Mouse (Mus musculus): ENCODE results near the gene Cenpc1. TPM values are rescaled to one million over a fixed set of nuclear protein-coding genes. Genes with fewer than 3 reads are reported as not detected.
A peak's percentile ranks its signal among the peaks of the same experiment; 100 is the strongest.

The Cenpc1 gene
- 47.6 and 60.3 TPM in 2 replicates for polyA plus RNA-seq (2014; fragmentation: Nextera tagmentation; extraction: Ambion mirVana)

DNA sequence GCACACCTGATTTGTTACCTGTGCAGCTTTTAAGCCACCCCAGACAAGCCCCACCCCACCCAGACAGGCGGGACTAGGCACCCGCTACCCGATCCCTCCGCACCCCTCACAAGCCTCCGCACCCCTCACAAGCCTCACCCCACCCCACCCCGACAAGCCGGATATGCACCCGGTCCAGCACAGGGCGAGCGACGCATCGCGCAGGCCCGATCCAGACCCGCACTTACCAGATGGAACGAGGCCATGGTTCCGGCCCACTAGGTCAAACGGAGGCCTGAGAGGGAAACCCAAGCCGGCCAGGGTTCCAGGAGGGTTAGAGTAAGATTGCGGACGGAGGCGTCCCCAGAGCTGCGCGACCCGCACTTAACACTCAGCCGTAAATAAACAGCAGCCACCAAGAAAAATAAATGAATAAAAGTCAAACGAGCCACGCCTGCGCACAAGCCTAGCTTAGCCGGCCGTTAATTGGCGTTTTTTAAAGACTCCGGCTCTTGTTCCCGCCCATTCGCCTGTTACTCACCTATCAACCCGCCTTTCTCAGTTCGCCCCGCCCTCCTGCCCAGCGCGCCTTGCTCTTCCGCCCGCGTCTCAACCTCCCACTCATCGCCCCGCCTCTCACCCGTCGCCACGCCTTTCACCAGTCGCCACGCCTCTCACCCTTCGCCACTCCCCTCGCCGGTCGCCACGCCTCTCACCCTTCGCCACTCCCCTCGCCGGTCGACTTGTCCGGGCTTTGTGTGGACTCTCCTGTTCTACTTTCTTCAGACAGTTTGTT, at the start of gene Cenpc1:
TSS of gene Cenpc1 (minus strand) at position 483 of the 775 bp plus-strand sequence.
- Histone ChIP-seq H3K9me3 (ENCODE audit: control insufficient read depth, low read length) (no peaks in the 10 kb centered on the region), H3K36me3 (ENCODE audit: control insufficient read depth, insufficient read depth, low read length) (no peaks in the 10 kb centered on the region), H3K4me3 (ENCODE audit: low read depth, low read length) (peak within 1 kb of the TSS; percentile 77), H3K9ac (ENCODE audit: low read length) (peak within 1 kb of the TSS; percentile 75), H3K4me2 (peak within 1 kb of the TSS; percentile 49), H3K27ac (ENCODE audit: low read depth, low read length) (peak within 1 kb of the TSS; percentile 65), H3K27me3 (ENCODE audit: control insufficient read depth, insufficient read depth, low read length) (no peaks in the 10 kb centered on the region), H3K4me1 (ENCODE audit: control insufficient read depth, insufficient read depth, low read length) (peaks cover 6% of the 10 kb centered on the region; the same call in 1 of the 2 replicates)
- DNase-seq (ENCODE audit: low spot score, missing footprints) = peak; percentile 99
- WGBS = under 1% methylated on average over 60 of the region's 60 CpGs
- ATAC-seq (ENCODE audit: low FRiP score) = peak; percentile 96

DNA sequence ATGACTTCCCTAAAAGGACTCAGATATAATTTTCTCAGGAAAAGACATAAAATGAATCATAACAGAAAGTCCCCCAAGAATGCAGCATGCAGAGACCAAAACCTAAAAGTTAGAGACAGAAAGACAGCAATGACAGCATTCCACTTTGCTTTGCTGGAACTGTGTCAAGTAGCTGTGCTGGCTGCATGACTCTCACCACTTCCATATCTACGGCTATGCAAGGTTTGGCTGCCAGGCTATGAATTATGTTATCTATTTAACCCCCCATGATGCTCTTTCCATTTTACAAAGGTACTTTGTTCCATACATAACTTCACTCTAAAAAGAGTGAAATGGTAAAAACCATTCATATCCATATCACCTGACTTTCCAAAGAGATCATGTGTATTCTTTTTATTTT, 48.6 kb upstream of the Cenpc1 start:
- no peaks in the 10 kb centered on the region for H3K27me3 ChIP-seq (ENCODE audit: control insufficient read depth, insufficient read depth, low read length)
- 80% methylated on average over 1 of the region's 1 CpGs for WGBS
- DNase-seq (ENCODE audit: low spot score, missing footprints) = no peak
- H3K4me2 ChIP-seq = no peak overlapping the region
- H3K27ac ChIP-seq (ENCODE audit: low read depth, low read length) = no peak overlapping the region
- H3K9ac ChIP-seq (ENCODE audit: low read length) = no peak overlapping the region
- no peaks in the 10 kb centered on the region for H3K9me3 ChIP-seq (ENCODE audit: control insufficient read depth, low read length)
- H3K4me1 ChIP-seq (ENCODE audit: control insufficient read depth, insufficient read depth, low read length) = no peaks in the 10 kb centered on the region
- no peak overlapping the region for H3K4me3 ChIP-seq (ENCODE audit: low read depth, low read length)
- H3K36me3 ChIP-seq (ENCODE audit: control insufficient read depth, insufficient read depth, low read length) = no peaks in the 10 kb centered on the region
- no peak for ATAC-seq (ENCODE audit: low FRiP score)

DNA sequence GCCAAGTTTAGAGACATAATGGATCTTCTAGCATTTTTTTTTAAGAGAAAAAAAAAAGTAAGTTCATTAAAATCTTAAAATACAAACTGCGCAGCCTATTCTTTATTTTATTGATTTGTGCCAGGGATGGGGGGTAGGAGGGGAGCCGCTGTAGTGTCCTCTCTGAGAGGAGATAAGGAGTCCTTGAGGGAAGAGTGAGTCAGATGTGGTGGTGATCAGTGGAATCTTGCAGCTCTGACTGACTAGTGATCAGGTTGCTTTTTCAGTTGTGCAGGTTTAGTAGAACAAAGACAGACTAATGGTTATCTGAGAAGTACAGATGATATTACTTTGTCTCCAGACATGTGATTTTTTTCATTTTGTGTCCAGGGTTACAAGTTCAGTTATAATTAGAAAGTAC, 47.7 kb upstream of the Cenpc1 start:
- H3K9me3 ChIP-seq (ENCODE audit: control insufficient read depth, low read length) = no peaks in the 10 kb centered on the region
- 94% methylated on average over 2 of the region's 2 CpGs for WGBS
- no peak for ATAC-seq (ENCODE audit: low FRiP score)

DNA sequence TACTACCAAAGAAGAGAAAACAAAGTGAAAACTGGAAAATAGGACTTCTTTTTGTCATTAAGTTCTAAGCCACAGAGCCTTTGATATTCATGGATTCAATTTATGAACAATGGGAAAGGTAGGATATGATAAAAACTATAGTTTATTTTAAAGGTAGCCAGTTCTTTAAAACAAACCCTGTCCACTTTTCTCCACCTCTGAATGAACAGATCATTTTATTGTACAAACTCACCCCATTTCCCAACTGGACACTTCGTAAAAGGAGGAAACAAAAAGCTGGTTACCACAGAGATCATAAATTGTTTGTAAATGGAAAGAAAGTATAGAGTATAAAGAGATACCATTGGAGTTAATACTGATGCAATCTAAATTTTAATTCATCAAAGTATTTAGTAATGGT, 45.7 kb upstream of the Cenpc1 start:
- Histone ChIP-seq H3K4me3 (ENCODE audit: low read depth, low read length) (no peak overlapping the region), H3K4me2 (no peak overlapping the region), H3K27ac (ENCODE audit: low read depth, low read length) (no peak overlapping the region), H3K27me3 (ENCODE audit: control insufficient read depth, insufficient read depth, low read length) (no peaks in the 10 kb centered on the region), H3K9me3 (ENCODE audit: control insufficient read depth, low read length) (no peaks in the 10 kb centered on the region), H3K36me3 (ENCODE audit: control insufficient read depth, insufficient read depth, low read length) (no peaks in the 10 kb centered on the region), H3K9ac (ENCODE audit: low read length) (no peak overlapping the region), H3K4me1 (ENCODE audit: control insufficient read depth, insufficient read depth, low read length) (no peaks in the 10 kb centered on the region)
- ATAC-seq (ENCODE audit: low FRiP score) = no peak
- 96% methylated on average over 1 of the region's 1 CpGs for WGBS
- peak; percentile 75 for DNase-seq (ENCODE audit: low spot score, missing footprints)

More for the DNA sequence above, 47.7 kb upstream of the Cenpc1 start:
- peak; percentile 75 for DNase-seq (ENCODE audit: low spot score, missing footprints)
- Histone ChIP-seq H3K27ac (ENCODE audit: low read depth, low read length) (no peak overlapping the region), H3K4me2 (no peak overlapping the region), H3K36me3 (ENCODE audit: control insufficient read depth, insufficient read depth, low read length) (no peaks in the 10 kb centered on the region), H3K4me1 (ENCODE audit: control insufficient read depth, insufficient read depth, low read length) (no peaks in the 10 kb centered on the region), H3K9ac (ENCODE audit: low read length) (no peak overlapping the region), H3K27me3 (ENCODE audit: control insufficient read depth, insufficient read depth, low read length) (no peaks in the 10 kb centered on the region), H3K4me3 (ENCODE audit: low read depth, low read length) (no peak overlapping the region)

DNA sequence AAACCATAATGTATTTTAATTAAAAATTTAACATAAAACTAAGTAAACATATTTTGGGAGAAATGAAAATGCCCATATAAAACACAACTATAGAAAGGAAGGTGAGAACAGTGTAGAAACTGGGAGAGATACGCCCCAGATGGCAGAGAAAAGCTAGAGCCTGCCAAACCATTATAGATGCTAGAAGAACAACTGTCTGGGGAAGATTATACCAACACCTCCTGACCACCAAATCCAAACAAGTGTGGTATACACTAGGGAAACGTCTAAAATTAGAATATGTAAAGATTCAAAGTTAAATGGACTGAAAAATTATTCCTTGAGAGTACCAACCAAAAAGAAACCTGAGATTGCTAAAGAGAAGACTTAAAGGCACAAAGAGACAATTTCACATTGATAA, 41.2 kb upstream of the Cenpc1 start:
- H3K27me3 ChIP-seq (ENCODE audit: control insufficient read depth, insufficient read depth, low read length) = no peaks in the 10 kb centered on the region
- H3K4me1 ChIP-seq (ENCODE audit: control insufficient read depth, insufficient read depth, low read length) = no peaks in the 10 kb centered on the region
- DNase-seq (ENCODE audit: low spot score, missing footprints) (peak; percentile 21), ATAC-seq (ENCODE audit: low FRiP score) (no peak)
- H3K9ac ChIP-seq (ENCODE audit: low read length) = no peak overlapping the region
- H3K36me3 ChIP-seq (ENCODE audit: control insufficient read depth, insufficient read depth, low read length) = no peaks in the 10 kb centered on the region
- H3K27ac ChIP-seq (ENCODE audit: low read depth, low read length) = no peak overlapping the region
- no peak overlapping the region for H3K4me2 ChIP-seq
- no peak overlapping the region for H3K4me3 ChIP-seq (ENCODE audit: low read depth, low read length)
- 86% methylated on average over 2 of the region's 2 CpGs for WGBS
- H3K9me3 ChIP-seq (ENCODE audit: control insufficient read depth, low read length) = no peaks in the 10 kb centered on the region

DNA sequence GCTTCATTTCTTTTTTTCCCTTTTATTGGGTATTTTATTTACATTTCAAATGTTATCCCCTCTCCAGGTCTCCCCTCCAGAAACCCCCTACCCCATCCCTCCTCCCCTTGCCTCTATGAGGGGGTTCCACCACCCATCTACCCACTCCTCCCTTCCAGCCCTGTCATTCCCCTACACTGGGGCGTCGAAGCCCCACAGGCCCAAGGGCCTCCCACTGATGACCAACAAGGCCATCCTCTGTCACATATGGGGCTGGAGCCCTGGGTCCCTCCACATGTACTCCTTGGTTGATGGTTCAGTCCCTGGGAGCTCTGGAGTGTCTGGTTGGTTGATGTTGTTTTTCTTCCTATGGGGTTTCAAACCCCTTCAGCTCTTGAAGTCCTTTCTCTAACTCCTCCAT, 36.8 kb upstream of the Cenpc1 start:
- no peaks in the 10 kb centered on the region for H3K9me3 ChIP-seq (ENCODE audit: control insufficient read depth, low read length)
- H3K36me3 ChIP-seq (ENCODE audit: control insufficient read depth, insufficient read depth, low read length) = no peaks in the 10 kb centered on the region
- H3K27ac ChIP-seq (ENCODE audit: low read depth, low read length) = no peak overlapping the region
- 90% methylated on average over 2 of the region's 2 CpGs for WGBS
- H3K4me1 ChIP-seq (ENCODE audit: control insufficient read depth, insufficient read depth, low read length) = no peaks in the 10 kb centered on the region
- no peak for ATAC-seq (ENCODE audit: low FRiP score)
- H3K4me2 ChIP-seq = no peak overlapping the region
- H3K4me3 ChIP-seq (ENCODE audit: low read depth, low read length) = no peak overlapping the region
- H3K9ac ChIP-seq (ENCODE audit: low read length) = no peak overlapping the region
- DNase-seq (ENCODE audit: low spot score, missing footprints) = peak; percentile 77
- H3K27me3 ChIP-seq (ENCODE audit: control insufficient read depth, insufficient read depth, low read length) = no peaks in the 10 kb centered on the region

DNA sequence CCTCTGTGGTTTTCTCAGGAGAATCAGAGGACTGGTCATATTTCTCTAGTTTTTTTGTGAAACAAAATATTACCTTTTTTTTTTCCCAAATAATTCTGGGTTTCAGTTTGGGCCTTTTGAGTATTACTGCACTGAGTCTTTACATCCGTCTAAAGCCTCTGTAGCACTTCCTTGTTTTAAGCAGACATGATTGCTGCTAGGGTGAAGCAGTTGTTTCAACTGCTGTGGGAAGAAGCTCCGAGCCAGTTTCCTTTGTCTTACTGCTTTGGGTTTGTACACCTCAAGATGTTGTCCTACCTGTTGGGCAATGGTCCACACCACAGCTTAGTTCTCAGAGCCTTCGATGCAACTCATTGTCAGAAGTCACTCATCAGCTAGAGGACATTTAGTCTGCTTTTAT, 35.2 kb upstream of the Cenpc1 start:
- Histone ChIP-seq H3K27me3 (ENCODE audit: control insufficient read depth, insufficient read depth, low read length) (no peaks in the 10 kb centered on the region), H3K4me3 (ENCODE audit: low read depth, low read length) (no peak overlapping the region), H3K9me3 (ENCODE audit: control insufficient read depth, low read length) (no peaks in the 10 kb centered on the region), H3K4me2 (no peak overlapping the region), H3K27ac (ENCODE audit: low read depth, low read length) (no peak overlapping the region), H3K36me3 (ENCODE audit: control insufficient read depth, insufficient read depth, low read length) (no peaks in the 10 kb centered on the region), H3K9ac (ENCODE audit: low read length) (no peak overlapping the region), H3K4me1 (ENCODE audit: control insufficient read depth, insufficient read depth, low read length) (no peaks in the 10 kb centered on the region)
- ATAC-seq (ENCODE audit: low FRiP score) (no peak), DNase-seq (ENCODE audit: low spot score, missing footprints) (no peak)
- 81% methylated on average over 3 of the region's 3 CpGs for WGBS

DNA sequence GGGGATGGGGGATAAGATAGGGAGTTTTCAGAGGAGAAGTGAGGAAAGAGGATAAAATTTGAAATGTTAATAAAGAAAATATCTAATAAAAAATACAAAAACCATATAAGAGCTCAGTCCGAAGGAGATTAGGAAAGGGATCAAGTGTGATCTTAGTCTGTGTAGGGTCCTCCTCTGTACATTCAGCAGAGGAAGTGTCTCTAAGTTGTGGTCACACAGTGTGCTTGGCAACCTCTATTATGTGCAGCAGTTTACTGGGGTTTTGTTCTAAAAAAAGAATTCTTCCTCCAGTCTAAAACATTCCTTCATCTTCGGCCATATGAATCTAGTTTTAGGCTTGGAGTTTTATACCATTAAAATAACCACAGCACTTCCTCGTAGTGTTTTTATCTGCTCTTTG, 33.6 kb upstream of the Cenpc1 start:
- Histone ChIP-seq H3K27ac (ENCODE audit: low read depth, low read length) (no peak overlapping the region), H3K4me3 (ENCODE audit: low read depth, low read length) (no peak overlapping the region), H3K9me3 (ENCODE audit: control insufficient read depth, low read length) (no peaks in the 10 kb centered on the region), H3K9ac (ENCODE audit: low read length) (no peak overlapping the region), H3K36me3 (ENCODE audit: control insufficient read depth, insufficient read depth, low read length) (no peaks in the 10 kb centered on the region), H3K4me1 (ENCODE audit: control insufficient read depth, insufficient read depth, low read length) (no peaks in the 10 kb centered on the region), H3K27me3 (ENCODE audit: control insufficient read depth, insufficient read depth, low read length) (no peaks in the 10 kb centered on the region), H3K4me2 (no peak overlapping the region)
- ATAC-seq (ENCODE audit: low FRiP score) = no peak
- no peak for DNase-seq (ENCODE audit: low spot score, missing footprints)
- 90% methylated on average over 3 of the region's 3 CpGs for WGBS

DNA sequence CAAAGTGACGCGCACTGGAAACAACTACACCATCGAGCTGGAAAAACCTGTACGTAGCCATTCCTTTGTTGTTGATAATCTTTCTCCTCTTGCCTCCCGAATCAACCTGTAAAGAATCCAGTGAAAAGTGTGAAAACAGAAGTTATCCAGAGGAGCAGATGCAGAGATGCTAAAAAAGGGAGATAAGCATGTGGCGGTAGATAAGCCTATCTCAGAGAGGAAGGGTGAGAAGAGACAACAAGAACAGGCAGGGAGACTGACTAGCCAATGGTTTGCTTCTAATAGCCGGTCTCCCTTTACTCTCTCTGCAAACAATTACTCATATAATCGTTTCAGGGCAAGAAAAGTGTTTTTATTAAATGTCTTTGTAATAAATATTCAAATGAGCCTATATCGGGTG, 29.4 kb upstream of the Cenpc1 start:
- WGBS = 84% methylated on average over 9 of the region's 9 CpGs
- H3K4me3 ChIP-seq (ENCODE audit: low read depth, low read length) = no peak overlapping the region
- no peak overlapping the region for H3K4me2 ChIP-seq
- no peaks in the 10 kb centered on the region for H3K9me3 ChIP-seq (ENCODE audit: control insufficient read depth, low read length)
- H3K9ac ChIP-seq (ENCODE audit: low read length) = no peak overlapping the region
- no peaks in the 10 kb centered on the region for H3K36me3 ChIP-seq (ENCODE audit: control insufficient read depth, insufficient read depth, low read length)
- DNase-seq (ENCODE audit: low spot score, missing footprints) (peak; percentile 17), ATAC-seq (ENCODE audit: low FRiP score) (no peak)
- H3K4me1 ChIP-seq (ENCODE audit: control insufficient read depth, insufficient read depth, low read length) = no peaks in the 10 kb centered on the region
- H3K27me3 ChIP-seq (ENCODE audit: control insufficient read depth, insufficient read depth, low read length) = no peaks in the 10 kb centered on the region
- no peak overlapping the region for H3K27ac ChIP-seq (ENCODE audit: low read depth, low read length)
